Mouse (Mus musculus) liver, embryonic 14.5 days (tissue): Measurements from ENCODE around the gene Clba1. TPM values are rescaled to one million over a fixed set of nuclear protein-coding genes. Genes with fewer than 3 reads are reported as not detected.

Experiments
- ATAC-seq: fragments of 200-750 bp; cut with Nextera tagmentation; 2 replicates; pipeline ENCODE4 v1.8.0; 2017; ENCODE audit warnings: moderate number of reproducible peaks, mild to moderate bottlenecking, moderate library complexity; ENCODE audit not compliant: insufficient read depth
- DNase-seq, 3 experiments: peaks; one replicate each; pipeline ENCODE4 v3.0.0-alpha.2; 2012 to 2013; ENCODE audit warnings: low read depth in 3 of 3, low spot score in 3 of 3
- H3K27ac ChIP-seq: fragments of 300-500 bp; sonication (generic); 2 replicates; pipeline ENCODE4 v1.5.1; 2014; ENCODE audit warnings: moderate library complexity, mild to moderate bottlenecking, control low read depth, inconsistent platforms
- H3K27me3 ChIP-seq: fragments of 300-500 bp; sonication (generic); 2 replicates; pipeline ENCODE4 v1.6.1; 2014; ENCODE audit warnings: mild to moderate bottlenecking, low read length, moderate library complexity; ENCODE audit not compliant: control insufficient read depth, insufficient read depth
- H3K36me3 ChIP-seq: fragments of 300-500 bp; sonication (generic); replicated peaks from 2 replicates; pipeline ENCODE4 v1.6.1; 2014; ENCODE audit warnings: low read depth; ENCODE audit not compliant: control insufficient read depth, insufficient read depth
- H3K4me1 ChIP-seq, 2 experiments: fragments of 200-500 bp in 1 of 2; fragments of 300-500 bp in 1 of 2; sonication (generic) in 1 of 2; replicated peaks; 2 replicates each; pipeline ENCODE4 v1.6.1; 2012 to 2014; ENCODE audit warnings: antibody characterized with exemption in 1 of 2, inconsistent platforms in 1 of 2, low read length in 1 of 2; ENCODE audit not compliant: control insufficient read depth in 2 of 2, insufficient read depth in 2 of 2
- H3K4me2 ChIP-seq: fragments of 300-500 bp; sonication (generic); 2 replicates; pipeline ENCODE4 v1.6.1; 2014; ENCODE audit warnings: low read depth, mild to moderate bottlenecking, control low read depth, moderate library complexity
- H3K4me3 ChIP-seq, 2 experiments: fragments of 200-500 bp in 1 of 2; fragments of 300-500 bp in 1 of 2; sonication (generic) in 1 of 2; 2 replicates each; pipeline ENCODE4 v1.5.1; 2012 to 2014; ENCODE audit warnings: low read depth in 2 of 2, low read length in 2 of 2, mild to moderate bottlenecking in 2 of 2, control low read depth in 1 of 2, inconsistent platforms in 1 of 2, moderate library complexity in 1 of 2; ENCODE audit not compliant: insufficient read depth in 1 of 2
- H3K9ac ChIP-seq: fragments of 300-500 bp; sonication (generic); replicated peaks from 2 replicates; pipeline ENCODE4 v1.6.1; 2014; ENCODE audit warnings: mild to moderate bottlenecking, control low read depth, moderate library complexity
- H3K9me3 ChIP-seq: fragments of 300-500 bp; sonication (generic); 2 replicates; pipeline ENCODE4 v1.6.1; 2016; ENCODE audit warnings: low read length, mixed read lengths; ENCODE audit not compliant: control insufficient read depth
- CTCF ChIP-seq: IDR thresholded peaks from 2 replicates; pipeline ENCODE4 v1.5.1; 2016; ENCODE audit warnings: antibody characterized with exemption, low read depth, control low read depth
- EP300 ChIP-seq: IDR thresholded peaks from 2 replicates; pipeline ENCODE4 v1.6.1; 2016; ENCODE audit warnings: antibody characterized with exemption, low read depth
- WGBS: fragments of 180-500 bp; shearing (Covaris S2); extraction: QIAGEN DNeasy Blood & Tissue Kit; methylation state at CpG from one replicate; pipeline ENCODE4 v1.1.7; 2014; ENCODE audit not compliant: insufficient replicate concordance; 5-methylcytosine and 5-hydroxymethylcytosine counted together
- polyA plus RNA-seq, 2 experiments: library from polyadenylated mRNA; depleted of rRNA in 1 of 2; stranded (reverse) in 1 of 2; unstranded in 1 of 2; fragments of >200 nt; fragmentation: Nextera tagmentation in 1 of 2; extraction: Ambion mirVana in 1 of 2; gene quantifications; 2 replicates each; pipeline versions ENCODE4 v1.2.1 to v1.2.3; 2012 to 2014

Clba1 gene
- polyA plus RNA-seq, 2 experiments = 0.21 to 0.25 TPM

- no peaks in the 10 kb centered on the region for H3K4me1 ChIP-seq
- ATAC-seq = no peak
- H3K27ac ChIP-seq = no peak overlapping the region
- H3K9me3 ChIP-seq = no peaks in the 10 kb centered on the region
- H3K4me3 ChIP-seq = no peak overlapping the region
- no peak overlapping the region for H3K4me2 ChIP-seq
- TF ChIP-seq CTCF = no peak
- TF ChIP-seq EP300 = no peak
- no peak for DNase-seq
- H3K27me3 ChIP-seq = peaks cover 27% of the 10 kb centered on the region
- H3K9ac ChIP-seq = no peak overlapping the region
- no peaks in the 10 kb centered on the region for H3K36me3 ChIP-seq
- 25% methylated on average over 3 of the region's 3 CpGs for WGBS
These were observed 5.8 kb upstream of the Clba1 start for GRCm38 (mm10) chr12:112802917-112803316.

GRCm38 (mm10) chr12:112804046-112804445 lies 4.7 kb upstream of the Clba1 start:
- TF ChIP-seq CTCF = no peak
- TF ChIP-seq EP300 = no peak

GRCm38 (mm10) chr12:112806044-112806443 lies 2.7 kb upstream of the Clba1 start:
- no peak for DNase-seq
- no peak overlapping the region for H3K9ac ChIP-seq
- H3K4me1 ChIP-seq = no peaks in the 10 kb centered on the region
- H3K4me3 ChIP-seq = no peak overlapping the region
- 47% methylated on average over 6 of the region's 6 CpGs for WGBS
- H3K9me3 ChIP-seq = no peaks in the 10 kb centered on the region
- no peak overlapping the region for H3K4me2 ChIP-seq
- H3K27me3 ChIP-seq = peaks cover 32% of the 10 kb centered on the region
- no peak for ATAC-seq
- TF ChIP-seq CTCF (no peak), EP300 (no peak)
- no peak overlapping the region for H3K27ac ChIP-seq
- no peaks in the 10 kb centered on the region for H3K36me3 ChIP-seq

More at GRCm38 (mm10) chr12:112804046-112804445, 4.7 kb upstream of the Clba1 start:
- no peak for ATAC-seq
- no peak overlapping the region for H3K27ac ChIP-seq
- no peaks in the 10 kb centered on the region for H3K4me1 ChIP-seq
- H3K36me3 ChIP-seq = no peaks in the 10 kb centered on the region
- H3K9me3 ChIP-seq = no peaks in the 10 kb centered on the region
- H3K4me2 ChIP-seq = no peak overlapping the region
- H3K9ac ChIP-seq = no peak overlapping the region
- H3K27me3 ChIP-seq = peaks cover 29% of the 10 kb centered on the region
- 38% methylated on average over 13 of the region's 13 CpGs for WGBS
- no peak overlapping the region for H3K4me3 ChIP-seq
- no peak for DNase-seq

- no peak overlapping the region for H3K4me2 ChIP-seq
- H3K36me3 ChIP-seq = no peaks in the 10 kb centered on the region
- peaks cover 14% of the 10 kb centered on the region for H3K27me3 ChIP-seq
- H3K4me1 ChIP-seq = no peaks in the 10 kb centered on the region
- DNase-seq (no peak), ATAC-seq (no peak)
- no peak overlapping the region for H3K27ac ChIP-seq
- no peak overlapping the region for H3K4me3 ChIP-seq
- WGBS = 59% methylated on average over 4 of the region's 4 CpGs
- H3K9me3 ChIP-seq = no peaks in the 10 kb centered on the region
- no peak overlapping the region for H3K9ac ChIP-seq
- no peak for TF ChIP-seq CTCF
- no peak for TF ChIP-seq EP300
These were observed 941 bp upstream of the Clba1 start for GRCm38 (mm10) chr12:112807796-112808195.

- Histone ChIP-seq H3K27ac (no peak overlapping the region), H3K9me3 (no peaks in the 10 kb centered on the region), H3K4me3 (no peak overlapping the region), H3K36me3 (no peaks in the 10 kb centered on the region), H3K27me3 (peaks cover 10% of the 10 kb centered on the region), H3K4me1 (no peaks in the 10 kb centered on the region), H3K4me2 (peak overlapping the region; percentile 74), H3K9ac (no peak overlapping the region)
- DNase-seq (no peak), ATAC-seq (no peak)
- WGBS = 78% methylated on average over 5 of the region's 5 CpGs
- TF ChIP-seq CTCF (no peak), EP300 (no peak)
These were observed 538 bp upstream of the Clba1 start for GRCm38 (mm10) chr12:112808212-112808586.
